Mouse (Mus musculus): ENCODE data around the gene Btbd16. TPM values are rescaled to one million over a fixed set of nuclear protein-coding genes. Genes with fewer than 3 reads are reported as not detected.

The Btbd16 gene
- polyA plus RNA-seq, 1 experiment, result not detected

DNA sequence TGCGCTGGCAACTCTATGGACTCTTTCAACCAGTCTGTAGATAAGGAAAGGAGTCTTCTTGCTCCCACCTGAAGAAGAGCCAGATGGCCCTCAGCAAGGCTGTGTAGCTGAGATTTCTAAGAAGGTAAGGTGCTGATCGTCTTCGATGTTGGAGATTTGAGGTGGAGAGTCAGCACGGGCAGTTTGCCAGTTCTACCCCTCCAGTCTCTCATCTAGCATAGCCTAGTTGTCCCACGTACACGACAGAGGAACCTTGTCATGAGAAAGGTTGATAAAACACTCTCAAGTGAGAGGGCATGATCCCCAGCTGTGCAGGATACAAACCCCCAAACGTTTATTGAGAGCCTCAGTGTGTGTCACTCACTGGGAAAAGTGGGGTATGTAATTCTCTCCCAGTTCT is 90.8 kb downstream of the Btbd16 start:
- TF ChIP-seq TAL1 (IDR thresholded peaks at IDR 0.05; ENCODE audit: low read length) (no peak), GATA1 (IDR thresholded peaks at IDR 0.05; ENCODE audit: low read length) (no peak)
- Histone ChIP-seq H3K4me1 (ENCODE audit: control insufficient read depth) (peaks cover 5% of the 10 kb centered on the region; the same call in 1 of the 2 replicates), H3K27me3 (ENCODE audit: control insufficient read depth) (peaks cover 34% of the 10 kb centered on the region), H3K36me3 (ENCODE audit: control insufficient read depth) (no peaks in the 10 kb centered on the region), H3K4me3 (replicated peaks) (no peak overlapping the region), H3K9me3 (ENCODE audit: control insufficient read depth, low read length) (no peaks in the 10 kb centered on the region)

DNA sequence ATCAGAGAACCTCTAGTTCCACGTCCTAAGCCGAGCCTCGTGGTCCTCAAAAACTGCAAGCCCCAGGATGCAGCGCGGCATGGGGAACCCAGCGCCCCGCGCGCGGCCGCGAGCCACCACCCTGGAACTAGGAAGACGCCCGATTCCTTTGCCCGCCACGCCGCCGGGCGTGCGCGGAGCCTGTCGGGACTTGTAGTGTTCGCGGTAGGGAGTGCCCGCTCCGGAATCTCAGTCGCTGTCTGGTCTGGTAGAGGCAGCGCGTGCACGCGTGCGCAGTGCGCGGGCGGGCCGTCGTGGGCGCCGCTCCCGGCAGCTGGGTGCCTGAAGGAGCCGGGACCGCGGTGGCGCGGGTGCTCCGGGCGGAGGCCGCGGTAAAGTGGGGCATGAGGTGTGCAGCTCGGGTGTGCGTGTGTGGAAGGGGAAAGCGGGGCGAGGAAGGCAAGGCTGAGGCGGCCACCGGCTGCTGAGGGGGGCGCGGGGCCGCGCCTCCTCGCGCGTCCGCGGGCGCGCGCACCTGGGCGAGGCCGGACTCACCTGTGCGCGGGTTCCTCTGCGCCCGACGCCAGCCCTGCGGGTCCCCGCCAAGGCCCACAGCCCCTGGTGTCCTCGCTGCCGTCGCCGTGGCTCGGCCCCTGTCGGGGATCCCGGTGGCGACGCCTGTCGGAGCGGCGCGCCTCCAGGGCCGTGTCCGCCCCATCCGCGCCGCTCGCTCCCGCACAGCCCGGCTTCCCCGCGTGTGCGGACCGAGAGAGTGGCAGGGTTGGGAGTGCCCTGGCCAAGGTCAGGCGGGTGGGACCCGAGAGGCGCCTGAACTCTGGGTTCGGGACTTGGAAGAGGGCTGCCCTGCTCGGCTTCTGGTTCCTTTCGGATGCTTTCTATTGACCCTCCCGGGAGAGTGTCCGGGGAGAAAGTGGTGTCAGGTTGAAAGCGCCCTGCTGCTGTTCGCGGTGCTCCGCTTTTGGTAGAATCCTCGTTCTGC is 92.0 kb downstream of the Btbd16 start, which contains the start of gene Plekha1:
Gene Plekha1, plus strand, starts transcription at position 144 of the 979 bp plus-strand sequence.
- Histone ChIP-seq H3K27me3 (ENCODE audit: control insufficient read depth) (peaks cover 34% of the 10 kb centered on the region), H3K36me3 (ENCODE audit: control insufficient read depth) (no peaks in the 10 kb centered on the region), H3K4me1 (ENCODE audit: control insufficient read depth) (peaks cover 5% of the 10 kb centered on the region; the same call in 1 of the 2 replicates), H3K4me3 (replicated peaks) (peak within 1 kb of the TSS; percentile 59), H3K9me3 (ENCODE audit: control insufficient read depth, low read length) (no peaks in the 10 kb centered on the region)
- no peak for TF ChIP-seq TAL1 (IDR thresholded peaks at IDR 0.05; ENCODE audit: low read length)
- TF ChIP-seq GATA1 (IDR thresholded peaks at IDR 0.05; ENCODE audit: low read length), result no peak

DNA sequence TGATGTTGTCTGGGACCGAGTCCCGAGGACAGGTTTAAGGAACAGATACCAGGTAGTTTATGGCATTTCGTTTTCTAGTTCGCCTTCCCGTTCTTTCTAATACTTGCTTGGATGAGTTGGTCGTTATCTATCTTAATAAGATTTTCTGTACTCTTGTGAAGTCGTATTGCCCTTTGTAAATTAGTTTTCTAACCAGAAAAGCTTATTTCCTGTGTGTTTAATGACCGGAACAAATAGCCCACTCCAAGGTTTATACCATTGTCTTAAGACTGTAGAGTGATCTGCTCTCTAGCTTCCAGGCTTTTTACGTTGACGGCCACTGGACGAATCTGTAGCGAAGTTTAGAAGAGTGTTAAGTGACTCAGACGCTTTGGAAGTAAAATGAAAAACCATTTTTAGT is 92.8 kb downstream of the Btbd16 start:
- TF ChIP-seq GATA1 (IDR thresholded peaks at IDR 0.05; ENCODE audit: low read length), result no peak
- no peak for TF ChIP-seq TAL1 (IDR thresholded peaks at IDR 0.05; ENCODE audit: low read length)
- Histone ChIP-seq H3K4me3 (replicated peaks) (peak overlapping the region; percentile 59), H3K27me3 (ENCODE audit: control insufficient read depth) (peaks cover 34% of the 10 kb centered on the region)

DNA sequence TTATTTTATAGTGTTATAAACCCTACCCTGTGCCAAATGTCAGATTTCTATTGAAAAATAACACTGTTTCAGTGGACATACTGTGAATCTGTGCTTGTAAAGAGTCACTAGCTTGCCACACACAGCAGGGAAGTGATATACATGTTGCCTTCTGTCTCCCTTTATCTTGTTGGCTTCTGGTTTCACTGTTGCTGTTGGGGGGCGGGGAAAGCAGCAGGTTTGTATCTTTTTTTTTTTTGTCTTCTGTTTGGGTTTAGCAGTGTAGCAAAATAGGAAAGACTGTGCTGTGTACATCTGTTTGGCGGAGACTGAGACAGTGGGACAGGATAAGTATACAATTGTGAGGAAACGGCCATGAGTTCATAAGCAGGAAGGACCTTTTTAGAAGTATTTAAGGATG is 93.4 kb downstream of the Btbd16 start:
- Histone ChIP-seq H3K27me3 (ENCODE audit: control insufficient read depth) (peaks cover 34% of the 10 kb centered on the region), H3K9me3 (ENCODE audit: control insufficient read depth, low read length) (no peaks in the 10 kb centered on the region), H3K4me1 (ENCODE audit: control insufficient read depth) (peaks cover 5% of the 10 kb centered on the region; the same call in 1 of the 2 replicates), H3K4me3 (replicated peaks) (no peak overlapping the region), H3K36me3 (ENCODE audit: control insufficient read depth) (no peaks in the 10 kb centered on the region)
- no peak for TF ChIP-seq TAL1 (IDR thresholded peaks at IDR 0.05; ENCODE audit: low read length)
- no peak for TF ChIP-seq GATA1 (IDR thresholded peaks at IDR 0.05; ENCODE audit: low read length)

More for the DNA sequence above, 92.8 kb downstream of the Btbd16 start:
- Histone ChIP-seq H3K4me1 (ENCODE audit: control insufficient read depth) (peaks cover 5% of the 10 kb centered on the region; the same call in 1 of the 2 replicates), H3K36me3 (ENCODE audit: control insufficient read depth) (no peaks in the 10 kb centered on the region), H3K9me3 (ENCODE audit: control insufficient read depth, low read length) (no peaks in the 10 kb centered on the region)

Other genes starting within 250 kb of the Btbd16 start
- 17.0 and 20.5 TPM in 2 replicates for gene Nsmce4a, start 201.0 kb upstream of the Btbd16 start, polyA plus RNA-seq (2012)
- gene Tacc2, start 196.6 kb upstream of the Btbd16 start, polyA plus RNA-seq (2012), result 0.03 and 0.08 TPM in 2 replicates
- not detected in 2 replicates for gene Plekha1, start 91.7 kb downstream of the Btbd16 start, polyA plus RNA-seq (2012)
- not detected in 2 replicates for gene Htra1, start 162.0 kb downstream of the Btbd16 start, polyA plus RNA-seq (2012)